Mouse (Mus musculus): ENCODE measurements at regions not wholly inside any gene's neighbourhood (a gene's known extent, or its start where the extent isn't known, plus 50 kb on each side); places are given as distances from the start of the nearest gene placed in this dataset.

DNA sequence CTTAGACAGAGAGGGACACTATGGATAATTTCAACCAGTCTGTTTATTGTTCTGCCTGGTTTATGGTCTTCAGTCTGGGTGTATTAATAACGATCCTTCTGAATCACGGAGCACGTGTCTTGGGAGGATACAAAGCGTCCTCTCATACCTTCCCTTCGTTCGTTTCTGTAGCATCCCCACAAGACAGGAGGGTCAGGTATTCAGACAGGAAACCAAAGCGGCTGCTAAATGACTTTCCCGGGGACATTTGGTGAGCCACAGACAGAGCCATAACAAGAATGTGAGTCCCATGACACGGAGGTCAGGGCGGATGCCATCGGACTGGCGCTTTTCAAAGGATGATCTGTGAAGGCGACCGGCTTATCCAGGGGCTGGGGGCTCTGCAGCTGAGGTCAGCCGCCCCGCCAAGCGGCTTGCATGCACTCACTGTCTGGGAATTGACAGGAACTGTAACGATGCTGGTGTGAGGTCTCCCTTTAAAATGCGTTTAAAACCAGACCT lies 120.9 kb upstream of the Lrig3 start:
- no peaks in the 10 kb centered on the region for H3K36me3 ChIP-seq
- H3K4me1 ChIP-seq, result peaks cover 11% of the 10 kb centered on the region
- no peaks in the 10 kb centered on the region for H3K9me3 ChIP-seq
- H3K9ac ChIP-seq (replicated peaks), result 0 out of 2 replicates have a peak overlapping the region, but pooled peaks have one; percentile 2
- peak; percentile 71; the same call in 1 of the 2 replicates for ATAC-seq (ENCODE audit: low FRiP score, low read depth)
- 16% methylated on average over 19 of the region's 19 CpGs for WGBS
- no peak overlapping the region for H3K27ac ChIP-seq (replicated peaks)
- peak overlapping the region; percentile 14; the same call in 1 of the 2 replicates for H3K4me3 ChIP-seq
- H3K4me2 ChIP-seq (replicated peaks), result peak overlapping the region; percentile 41
- H3K27me3 ChIP-seq, result no peaks in the 10 kb centered on the region

DNA sequence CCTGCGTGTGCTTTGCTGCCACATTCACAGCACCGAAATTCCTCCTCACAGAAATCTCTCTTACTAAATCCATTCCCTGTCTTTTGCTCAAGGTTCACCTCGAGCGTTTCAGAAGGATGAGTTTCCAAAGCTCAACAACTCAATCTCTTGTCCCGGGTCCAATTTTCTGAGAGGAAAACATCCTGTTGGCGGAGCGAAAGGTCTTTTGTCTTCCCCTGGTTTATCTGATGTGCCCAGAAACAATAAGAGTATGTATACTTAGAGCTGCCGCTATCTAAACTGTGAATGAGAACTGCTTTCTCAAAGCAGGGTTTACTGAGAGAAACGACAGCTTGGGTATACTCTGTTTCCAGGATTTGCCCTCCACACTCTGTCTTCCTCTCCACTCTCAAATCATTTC lies 115.6 kb upstream of the Lrig3 start:
- Histone ChIP-seq H3K27ac (replicated peaks) (no peak overlapping the region), H3K36me3 (no peaks in the 10 kb centered on the region), H3K27me3 (no peaks in the 10 kb centered on the region), H3K4me1 (peaks cover 2% of the 10 kb centered on the region; the same call in 1 of the 2 replicates), H3K4me2 (replicated peaks) (no peak overlapping the region), H3K9ac (replicated peaks) (no peak overlapping the region), H3K9me3 (no peaks in the 10 kb centered on the region), H3K4me3 (no peak overlapping the region)
- WGBS, result 50% methylated on average over 9 of the region's 9 CpGs
- ATAC-seq (ENCODE audit: low FRiP score, low read depth), result no peak

DNA sequence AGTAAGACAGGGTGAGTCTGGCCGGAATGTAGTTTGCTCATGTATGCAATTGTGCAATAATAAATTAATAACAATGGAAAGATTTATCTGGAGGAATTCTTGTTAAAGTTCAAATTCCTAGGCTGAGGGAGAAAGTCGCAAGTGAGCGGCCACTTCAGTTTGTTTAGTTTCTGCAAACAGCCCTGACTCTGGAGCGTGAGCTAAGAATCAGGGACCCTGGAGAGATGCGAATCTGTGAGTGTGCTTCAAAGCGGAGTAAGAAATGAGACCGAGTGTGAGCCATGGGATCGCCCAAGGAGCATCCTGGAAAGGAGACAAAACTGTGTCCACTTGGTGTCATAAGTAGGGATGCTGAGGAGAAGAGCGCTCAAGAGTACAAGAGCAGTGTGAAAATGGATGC lies 104.2 kb upstream of the Lrig3 start:
- H3K4me1 ChIP-seq, result no peaks in the 10 kb centered on the region
- 91% methylated on average over 9 of the region's 9 CpGs for WGBS
- H3K9ac ChIP-seq (replicated peaks), result no peak overlapping the region
- H3K4me3 ChIP-seq, result no peak overlapping the region
- H3K4me2 ChIP-seq (replicated peaks), result no peak overlapping the region
- no peaks in the 10 kb centered on the region for H3K27me3 ChIP-seq
- no peak overlapping the region for H3K27ac ChIP-seq (replicated peaks)
- H3K36me3 ChIP-seq, result no peaks in the 10 kb centered on the region
- H3K9me3 ChIP-seq, result no peaks in the 10 kb centered on the region
- ATAC-seq (ENCODE audit: low FRiP score, low read depth), result no peak

DNA sequence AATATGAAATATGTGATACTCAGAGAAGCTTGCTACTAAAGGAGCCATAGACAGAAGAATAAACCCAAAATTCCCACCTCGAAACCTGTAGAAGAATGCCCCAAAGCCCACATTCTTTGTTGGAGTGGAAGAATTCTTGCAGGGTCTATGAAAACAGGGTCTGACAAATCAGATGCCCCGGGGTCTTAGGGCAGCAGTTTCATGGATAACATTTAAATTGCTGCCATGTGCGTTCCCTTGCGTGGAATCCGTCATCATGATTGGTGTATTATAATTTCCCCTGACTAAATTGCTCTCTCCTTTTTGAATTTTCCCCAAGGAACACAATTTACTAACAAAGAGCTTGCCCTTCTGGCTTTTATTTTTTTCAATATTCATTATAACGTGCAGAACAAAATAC lies 99.6 kb upstream of the Lrig3 start:
- no peaks in the 10 kb centered on the region for H3K9me3 ChIP-seq
- H3K4me2 ChIP-seq (replicated peaks), result no peak overlapping the region
- H3K4me3 ChIP-seq, result no peak overlapping the region
- no peaks in the 10 kb centered on the region for H3K4me1 ChIP-seq
- no peak overlapping the region for H3K9ac ChIP-seq (replicated peaks)
- WGBS, result 84% methylated on average over 6 of the region's 6 CpGs
- H3K27ac ChIP-seq (replicated peaks), result no peak overlapping the region
- no peak for ATAC-seq (ENCODE audit: low FRiP score, low read depth)
- no peaks in the 10 kb centered on the region for H3K36me3 ChIP-seq
- no peaks in the 10 kb centered on the region for H3K27me3 ChIP-seq

DNA sequence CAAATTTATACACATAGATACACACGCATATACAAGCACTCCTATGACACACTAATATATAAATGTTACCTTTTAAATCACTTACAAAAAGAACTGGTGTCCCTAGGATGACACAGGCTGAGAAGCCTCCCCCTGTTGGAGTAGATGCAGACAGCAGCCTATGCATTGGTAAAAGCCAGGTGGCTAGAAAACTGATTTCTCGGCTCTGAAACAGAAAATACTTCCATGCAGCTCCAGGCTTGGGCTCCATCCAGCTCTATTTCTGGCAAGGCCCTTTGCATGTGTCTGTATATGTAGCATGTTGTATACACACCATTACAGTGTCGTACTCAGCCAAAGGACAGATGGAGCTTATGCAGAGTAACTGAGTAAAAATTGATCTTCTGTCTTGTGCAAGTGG lies 81.4 kb upstream of the Lrig3 start:
- no peak overlapping the region for H3K27ac ChIP-seq (replicated peaks)
- no peak overlapping the region for H3K9ac ChIP-seq (replicated peaks)
- WGBS, result 87% methylated on average over 3 of the region's 3 CpGs
- no peaks in the 10 kb centered on the region for H3K4me1 ChIP-seq
- no peaks in the 10 kb centered on the region for H3K36me3 ChIP-seq
- H3K4me3 ChIP-seq, result no peak overlapping the region
- 0 out of 2 replicates have a peak, but pooled peaks cover 4% of the 10 kb centered on the region for H3K9me3 ChIP-seq
- H3K27me3 ChIP-seq, result no peaks in the 10 kb centered on the region
- H3K4me2 ChIP-seq (replicated peaks), result no peak overlapping the region
- ATAC-seq (ENCODE audit: low FRiP score, low read depth), result no peak

DNA sequence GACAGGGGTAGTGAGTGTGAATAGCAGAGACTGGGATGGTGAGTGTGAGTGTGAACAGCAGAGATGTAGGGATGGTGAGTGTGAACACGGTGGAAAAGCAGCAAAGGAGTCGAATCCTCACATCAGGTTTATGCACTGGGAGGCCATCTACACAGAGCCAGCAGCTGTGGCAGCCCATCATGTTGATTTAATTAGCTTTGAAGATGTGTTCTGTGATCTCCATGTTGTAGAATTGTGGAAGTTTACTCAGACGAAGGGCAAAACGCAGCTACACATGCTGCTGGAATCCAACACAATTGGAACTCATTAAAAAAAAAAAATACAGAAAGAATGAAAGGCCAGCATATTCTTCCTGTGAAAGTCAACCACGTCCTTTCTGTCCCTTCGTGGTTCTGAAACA lies 80.2 kb upstream of the Lrig3 start:
- no peak overlapping the region for H3K4me3 ChIP-seq
- H3K9ac ChIP-seq (replicated peaks), result no peak overlapping the region
- H3K9me3 ChIP-seq, result 0 out of 2 replicates have a peak, but pooled peaks cover 4% of the 10 kb centered on the region
- H3K36me3 ChIP-seq, result no peaks in the 10 kb centered on the region
- 49% methylated on average over 6 of the region's 6 CpGs for WGBS
- no peaks in the 10 kb centered on the region for H3K27me3 ChIP-seq
- H3K27ac ChIP-seq (replicated peaks), result no peak overlapping the region
- no peaks in the 10 kb centered on the region for H3K4me1 ChIP-seq
- ATAC-seq (ENCODE audit: low FRiP score, low read depth), result no peak
- no peak overlapping the region for H3K4me2 ChIP-seq (replicated peaks)

DNA sequence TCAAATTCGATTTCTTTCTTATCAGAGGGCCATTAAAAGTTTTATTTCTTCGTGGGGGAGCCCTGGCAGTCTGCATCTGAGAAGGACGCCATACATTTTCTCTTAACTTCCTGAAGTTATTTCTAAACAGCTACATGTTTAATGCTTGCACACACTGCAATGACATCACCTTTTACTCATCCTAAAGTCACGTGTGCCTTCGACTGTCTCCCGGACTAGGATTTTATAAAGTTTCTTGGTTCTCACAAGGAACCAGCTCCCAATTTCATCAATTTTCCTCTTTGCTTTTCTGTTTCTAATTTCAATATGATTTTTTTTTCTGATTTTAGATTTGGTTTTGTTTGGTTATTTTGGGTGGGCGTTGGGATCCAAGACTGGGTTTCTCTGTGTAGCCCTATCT lies 73.8 kb upstream of the Lrig3 start:
- Histone ChIP-seq H3K36me3 (no peaks in the 10 kb centered on the region), H3K9me3 (0 out of 2 replicates have a peak, but pooled peaks cover 4% of the 10 kb centered on the region), H3K4me2 (replicated peaks) (no peak overlapping the region), H3K4me1 (no peaks in the 10 kb centered on the region), H3K9ac (replicated peaks) (no peak overlapping the region), H3K27ac (replicated peaks) (no peak overlapping the region), H3K4me3 (no peak overlapping the region), H3K27me3 (no peaks in the 10 kb centered on the region)
- no peak for ATAC-seq (ENCODE audit: low FRiP score, low read depth)
- WGBS, result 89% methylated on average over 7 of the region's 7 CpGs

DNA sequence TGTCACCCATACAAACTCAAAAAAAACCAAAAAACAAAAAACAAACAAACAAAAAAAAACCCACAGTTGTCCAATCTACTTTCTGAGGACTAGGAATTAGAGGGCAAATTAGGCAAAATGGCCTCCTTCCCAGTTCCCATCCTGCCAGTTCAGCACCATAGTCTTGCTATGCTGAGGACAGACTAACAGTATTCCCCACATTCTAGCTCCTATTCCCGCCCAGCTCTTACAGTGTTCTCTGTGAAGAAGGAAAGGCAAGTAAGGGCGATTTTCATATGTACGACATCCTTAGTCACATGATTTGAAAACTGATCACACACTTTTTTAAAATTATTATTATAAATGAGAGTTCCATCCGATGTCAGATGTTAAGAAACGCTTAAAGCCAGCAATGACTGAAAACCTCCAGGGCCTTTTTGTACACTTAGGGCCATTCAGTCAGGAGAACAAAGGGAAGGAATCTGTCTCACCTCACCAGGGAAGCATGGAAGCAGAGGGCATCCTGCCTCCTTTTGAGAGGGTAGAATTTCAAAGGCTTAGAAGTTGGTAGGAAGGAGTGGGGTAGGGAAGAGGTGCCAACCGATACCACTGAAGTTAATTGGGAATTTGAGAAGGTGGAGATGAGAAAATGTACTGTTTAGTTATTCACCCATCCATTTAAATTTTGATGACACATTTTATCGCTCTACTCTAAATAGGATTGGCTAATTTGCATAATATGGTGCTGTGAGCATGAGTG lies 70.1 kb upstream of the Lrig3 start:
- no peaks in the 10 kb centered on the region for H3K36me3 ChIP-seq
- H3K4me1 ChIP-seq, result no peaks in the 10 kb centered on the region
- no peak overlapping the region for H3K9ac ChIP-seq (replicated peaks)
- 58% methylated on average over 7 of the region's 7 CpGs for WGBS
- no peak overlapping the region for H3K4me2 ChIP-seq (replicated peaks)
- H3K4me3 ChIP-seq, result no peak overlapping the region
- H3K27me3 ChIP-seq, result no peaks in the 10 kb centered on the region
- ATAC-seq (ENCODE audit: low FRiP score, low read depth), result no peak
- H3K9me3 ChIP-seq, result no peaks in the 10 kb centered on the region
- H3K27ac ChIP-seq (replicated peaks), result no peak overlapping the region

DNA sequence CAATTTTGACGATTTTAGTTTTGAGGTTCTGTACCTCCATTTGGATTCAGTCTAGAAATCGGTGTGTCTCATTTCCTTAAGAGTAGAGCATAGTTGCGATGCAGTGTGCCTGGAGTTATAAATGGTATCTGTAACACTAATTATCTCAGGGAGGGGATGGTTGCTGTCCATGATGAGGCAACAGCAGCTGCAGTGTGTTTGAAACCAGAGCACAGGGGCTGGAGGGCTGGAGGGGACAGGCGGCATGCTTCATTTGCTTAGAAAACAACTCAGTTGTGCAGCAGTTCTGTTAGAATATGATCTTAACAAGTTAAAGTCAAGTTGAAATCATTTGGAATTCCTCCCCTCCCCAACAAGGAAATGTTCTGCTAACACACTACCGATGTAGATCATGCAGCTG lies 69.3 kb upstream of the Lrig3 start:
- no peaks in the 10 kb centered on the region for H3K36me3 ChIP-seq
- ATAC-seq (ENCODE audit: low FRiP score, low read depth), result no peak
- no peaks in the 10 kb centered on the region for H3K4me1 ChIP-seq
- H3K4me2 ChIP-seq (replicated peaks), result no peak overlapping the region
- H3K4me3 ChIP-seq, result no peak overlapping the region
- WGBS, result 78% methylated on average over 5 of the region's 5 CpGs
- no peak overlapping the region for H3K9ac ChIP-seq (replicated peaks)
- no peaks in the 10 kb centered on the region for H3K27me3 ChIP-seq
- H3K27ac ChIP-seq (replicated peaks), result no peak overlapping the region
- no peaks in the 10 kb centered on the region for H3K9me3 ChIP-seq

DNA sequence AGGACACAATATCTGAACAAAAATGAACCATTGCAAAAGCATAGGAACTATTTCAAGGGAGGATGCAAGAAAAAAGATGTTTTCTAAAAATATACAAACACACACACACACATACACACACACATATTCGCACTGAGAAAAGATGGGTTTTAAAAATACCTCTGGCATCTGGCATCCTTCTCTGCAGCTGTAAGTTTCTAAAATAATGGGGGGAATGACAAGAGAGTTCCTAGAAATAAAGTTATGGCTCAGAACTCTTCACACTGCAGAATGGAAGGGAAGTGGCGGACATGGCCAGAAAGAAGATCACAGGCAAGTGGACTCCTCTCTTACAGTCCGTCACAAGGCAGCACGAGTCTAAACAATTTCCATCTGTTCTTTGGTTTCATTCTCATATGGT lies 66.5 kb upstream of the Lrig3 start:
- Histone ChIP-seq H3K27me3 (peaks cover 4% of the 10 kb centered on the region; the same call in 1 of the 2 replicates), H3K4me1 (no peaks in the 10 kb centered on the region), H3K36me3 (no peaks in the 10 kb centered on the region), H3K4me3 (no peak overlapping the region), H3K4me2 (replicated peaks) (no peak overlapping the region), H3K9me3 (no peaks in the 10 kb centered on the region), H3K27ac (replicated peaks) (no peak overlapping the region), H3K9ac (replicated peaks) (no peak overlapping the region)
- ATAC-seq (ENCODE audit: low FRiP score, low read depth), result no peak
- 93% methylated on average over 4 of the region's 4 CpGs for WGBS

DNA sequence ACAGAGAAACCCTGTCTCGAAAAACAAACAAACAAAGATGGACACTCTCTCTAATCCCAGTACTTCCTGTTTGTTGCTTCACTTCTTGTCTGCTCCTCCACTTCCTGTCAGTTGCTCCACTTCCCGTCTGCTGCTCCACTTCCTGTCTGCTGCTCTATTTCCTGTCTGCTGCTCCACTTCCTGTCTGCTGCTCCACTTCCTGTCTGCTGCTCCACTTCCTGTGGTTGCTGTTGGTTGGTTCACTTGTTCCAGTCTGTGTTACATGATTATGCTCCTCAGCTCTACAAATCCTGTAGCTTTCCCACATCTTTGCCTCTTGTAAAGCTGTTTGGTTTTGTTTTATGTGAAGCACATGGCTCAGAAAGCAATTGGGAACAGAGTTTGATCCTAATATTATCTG lies 65.4 kb upstream of the Lrig3 start:
- no peak overlapping the region for H3K27ac ChIP-seq (replicated peaks)
- no peak overlapping the region for H3K4me2 ChIP-seq (replicated peaks)
- peaks cover 10% of the 10 kb centered on the region; the same call in 1 of the 2 replicates for H3K27me3 ChIP-seq
- H3K9me3 ChIP-seq, result no peaks in the 10 kb centered on the region
- H3K4me3 ChIP-seq, result no peak overlapping the region
- no peak overlapping the region for H3K9ac ChIP-seq (replicated peaks)
- WGBS, result 92% methylated on average over 2 of the region's 2 CpGs
- H3K36me3 ChIP-seq, result no peaks in the 10 kb centered on the region
- no peak for ATAC-seq (ENCODE audit: low FRiP score, low read depth)
- H3K4me1 ChIP-seq, result no peaks in the 10 kb centered on the region

DNA sequence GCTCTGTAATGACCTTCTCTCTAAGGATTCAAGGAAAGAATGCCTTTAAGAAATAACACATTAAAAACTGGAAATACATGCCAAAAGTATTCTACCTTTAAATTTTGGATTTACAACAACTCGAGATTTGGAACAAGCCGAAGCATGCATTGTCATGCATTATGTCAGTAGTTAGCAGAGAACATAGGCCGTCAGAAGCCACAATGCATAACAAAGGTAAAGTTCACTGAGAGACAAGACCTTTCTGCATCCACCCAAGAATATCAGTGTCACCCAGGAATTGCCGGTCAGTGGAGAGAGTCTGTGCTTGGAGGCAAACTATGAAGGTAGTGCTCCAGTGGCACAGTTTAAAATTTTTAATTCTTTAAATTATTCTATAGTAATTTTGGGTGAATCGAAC lies 63.3 kb upstream of the Lrig3 start:
- H3K27ac ChIP-seq (replicated peaks), result no peak overlapping the region
- no peak overlapping the region for H3K9ac ChIP-seq (replicated peaks)
- WGBS, result 87% methylated on average over 5 of the region's 5 CpGs
- no peaks in the 10 kb centered on the region for H3K9me3 ChIP-seq
- H3K4me2 ChIP-seq (replicated peaks), result no peak overlapping the region
- no peak overlapping the region for H3K4me3 ChIP-seq
- H3K27me3 ChIP-seq, result peaks cover 10% of the 10 kb centered on the region; the same call in 1 of the 2 replicates
- no peak for ATAC-seq (ENCODE audit: low FRiP score, low read depth)
- H3K4me1 ChIP-seq, result no peaks in the 10 kb centered on the region
- H3K36me3 ChIP-seq, result no peaks in the 10 kb centered on the region
